Mouse (Mus musculus): ENCODE measurements around the gene Zfp148. TPM values are rescaled to one million over a fixed set of nuclear protein-coding genes. Genes with fewer than 3 reads are reported as not detected.
"Not testable (repeated sequence)": the region's sequence is repeated elsewhere in the genome, so short reads cannot be mapped to it uniquely, and the experiment has no call there.

Gene Zfp148
- polyA plus RNA-seq, 1 experiment from 2014 or later, result 55.3 TPM

- Histone ChIP-seq H3K4me1 (replicated peaks) (peaks cover 12% of the 10 kb centered on the region; the same call in 1 of the 2 replicates), H3K27ac (no peak overlapping the region), H3K36me3 (no peaks in the 10 kb centered on the region), H3K4me3 (replicated peaks) (no peak overlapping the region), H3K9ac (no peak overlapping the region), H3K27me3 (replicated peaks) (no peaks in the 10 kb centered on the region), H3K4me2 (replicated peaks) (no peak overlapping the region), H3K9me3 (no peaks in the 10 kb centered on the region)
- no peak for ATAC-seq
- WGBS, result 90% methylated on average over 3 of the region's 3 CpGs
Measured at GRCm38 (mm10) chr16:33383584-33383983, 2.9 kb downstream of the Zfp148 start.

GRCm38 (mm10) chr16:33384057-33384456 is 3.4 kb downstream of the Zfp148 start:
- H3K27ac ChIP-seq; H3K27me3 ChIP-seq (replicated peaks); H3K36me3 ChIP-seq; ATAC-seq; H3K9ac ChIP-seq; H3K9me3 ChIP-seq; H3K4me3 ChIP-seq (replicated peaks); H3K4me2 ChIP-seq (replicated peaks): not testable (repeated sequence)
- WGBS, result 90% methylated on average over 2 of the region's 2 CpGs
- peaks cover 12% of the 10 kb centered on the region; the same call in 1 of the 2 replicates for H3K4me1 ChIP-seq (replicated peaks)

GRCm38 (mm10) chr16:33387013-33387412 is 6.4 kb downstream of the Zfp148 start:
- H3K4me1 ChIP-seq (replicated peaks), result peaks cover 9% of the 10 kb centered on the region; the same call in 1 of the 2 replicates
- no peaks in the 10 kb centered on the region for H3K36me3 ChIP-seq
- no peak overlapping the region for H3K9ac ChIP-seq
- WGBS, result 59% methylated on average over 2 of the region's 2 CpGs
- no peaks in the 10 kb centered on the region for H3K27me3 ChIP-seq (replicated peaks)
- no peak for ATAC-seq
- H3K9me3 ChIP-seq, result no peaks in the 10 kb centered on the region
- H3K27ac ChIP-seq, result no peak overlapping the region
- no peak overlapping the region for H3K4me2 ChIP-seq (replicated peaks)
- no peak overlapping the region for H3K4me3 ChIP-seq (replicated peaks)

- WGBS, result 93% methylated on average over 2 of the region's 2 CpGs
Measured at GRCm38 (mm10) chr16:33387420-33387819, 6.8 kb downstream of the Zfp148 start.

GRCm38 (mm10) chr16:33399913-33400782 is 19.5 kb downstream of the Zfp148 start:
- peak overlapping the region; percentile 42 for H3K4me3 ChIP-seq (replicated peaks)
- H3K36me3 ChIP-seq, result no peaks in the 10 kb centered on the region
- peak overlapping the region; percentile 62 for H3K27ac ChIP-seq
- no peaks in the 10 kb centered on the region for H3K27me3 ChIP-seq (replicated peaks)
- peak; percentile 94 for ATAC-seq
- H3K4me1 ChIP-seq (replicated peaks), result peaks cover 16% of the 10 kb centered on the region
- WGBS, result 1% methylated on average over 28 of the region's 28 CpGs
- no peaks in the 10 kb centered on the region for H3K9me3 ChIP-seq
- H3K4me2 ChIP-seq (replicated peaks), result peak overlapping the region; percentile 71
- peak overlapping the region; percentile 38 for H3K9ac ChIP-seq

More at GRCm38 (mm10) chr16:33387420-33387819, 6.8 kb downstream of the Zfp148 start:
- Histone ChIP-seq H3K9me3 (no peaks in the 10 kb centered on the region), H3K4me3 (replicated peaks) (no peak overlapping the region), H3K36me3 (no peaks in the 10 kb centered on the region), H3K9ac (no peak overlapping the region), H3K27me3 (replicated peaks) (no peaks in the 10 kb centered on the region), H3K4me2 (replicated peaks) (no peak overlapping the region), H3K4me1 (replicated peaks) (peaks cover 7% of the 10 kb centered on the region; the same call in 1 of the 2 replicates), H3K27ac (no peak overlapping the region)
- no peak for ATAC-seq

GRCm38 (mm10) chr16:33400943-33401342 is 20.3 kb downstream of the Zfp148 start:
- no peak for ATAC-seq
- 52% methylated on average over 4 of the region's 4 CpGs for WGBS
- no peak overlapping the region for H3K4me2 ChIP-seq (replicated peaks)
- H3K4me3 ChIP-seq (replicated peaks), result no peak overlapping the region
- no peaks in the 10 kb centered on the region for H3K36me3 ChIP-seq
- H3K27ac ChIP-seq, result no peak overlapping the region
- no peak overlapping the region for H3K9ac ChIP-seq
- H3K4me1 ChIP-seq (replicated peaks), result peaks cover 16% of the 10 kb centered on the region
- no peaks in the 10 kb centered on the region for H3K9me3 ChIP-seq
- H3K27me3 ChIP-seq (replicated peaks), result no peaks in the 10 kb centered on the region

- Histone ChIP-seq H3K4me2 (replicated peaks) (no peak overlapping the region), H3K27me3 (replicated peaks) (no peaks in the 10 kb centered on the region), H3K36me3 (no peaks in the 10 kb centered on the region), H3K4me1 (replicated peaks) (peaks cover 16% of the 10 kb centered on the region), H3K9me3 (no peaks in the 10 kb centered on the region), H3K9ac (no peak overlapping the region), H3K27ac (no peak overlapping the region), H3K4me3 (replicated peaks) (no peak overlapping the region)
- no peak for ATAC-seq
- 68% methylated on average over 2 of the region's 2 CpGs for WGBS
Measured at GRCm38 (mm10) chr16:33403258-33403657, 22.6 kb downstream of the Zfp148 start.

- H3K9ac ChIP-seq, result no peak overlapping the region
- WGBS, result 81% methylated on average over 3 of the region's 3 CpGs
- no peaks in the 10 kb centered on the region for H3K9me3 ChIP-seq
- H3K4me2 ChIP-seq (replicated peaks), result no peak overlapping the region
- H3K36me3 ChIP-seq, result no peaks in the 10 kb centered on the region
- H3K4me3 ChIP-seq (replicated peaks), result no peak overlapping the region
- ATAC-seq, result no peak
- no peaks in the 10 kb centered on the region for H3K27me3 ChIP-seq (replicated peaks)
- H3K4me1 ChIP-seq (replicated peaks), result peaks cover 16% of the 10 kb centered on the region
- no peak overlapping the region for H3K27ac ChIP-seq
Measured at GRCm38 (mm10) chr16:33404055-33404454, 23.4 kb downstream of the Zfp148 start.

GRCm38 (mm10) chr16:33405487-33405886 is 24.9 kb downstream of the Zfp148 start:
- Histone ChIP-seq H3K4me2 (replicated peaks) (no peak overlapping the region), H3K27ac (no peak overlapping the region)
- WGBS, result 85% methylated on average over 4 of the region's 4 CpGs

GRCm38 (mm10) chr16:33410151-33410550 is 29.5 kb downstream of the Zfp148 start:
- H3K4me2 ChIP-seq (replicated peaks), result no peak overlapping the region
- H3K27me3 ChIP-seq (replicated peaks), result no peaks in the 10 kb centered on the region
- H3K4me3 ChIP-seq (replicated peaks), result no peak overlapping the region
- no peaks in the 10 kb centered on the region for H3K36me3 ChIP-seq
- H3K9ac ChIP-seq, result no peak overlapping the region
- H3K4me1 ChIP-seq (replicated peaks), result 0 out of 2 replicates have a peak, but pooled peaks cover 4% of the 10 kb centered on the region
- WGBS, result 84% methylated on average over 2 of the region's 2 CpGs
- ATAC-seq, result no peak
- no peak overlapping the region for H3K27ac ChIP-seq
- H3K9me3 ChIP-seq, result no peaks in the 10 kb centered on the region

More at GRCm38 (mm10) chr16:33405487-33405886, 24.9 kb downstream of the Zfp148 start:
- Histone ChIP-seq H3K27me3 (replicated peaks) (no peaks in the 10 kb centered on the region), H3K36me3 (no peaks in the 10 kb centered on the region), H3K9me3 (no peaks in the 10 kb centered on the region), H3K4me3 (replicated peaks) (no peak overlapping the region), H3K9ac (no peak overlapping the region), H3K4me1 (replicated peaks) (peaks cover 11% of the 10 kb centered on the region; the same call in 1 of the 2 replicates)
- ATAC-seq, result no peak

GRCm38 (mm10) chr16:33410605-33411004 is 30.0 kb downstream of the Zfp148 start:
- no peaks in the 10 kb centered on the region for H3K9me3 ChIP-seq
- 82% methylated on average over 1 of the region's 1 CpGs for WGBS
- 0 out of 2 replicates have a peak, but pooled peaks cover 4% of the 10 kb centered on the region for H3K4me1 ChIP-seq (replicated peaks)
- H3K9ac ChIP-seq, result no peak overlapping the region
- H3K27me3 ChIP-seq (replicated peaks), result no peaks in the 10 kb centered on the region
- no peak overlapping the region for H3K4me3 ChIP-seq (replicated peaks)
- H3K4me2 ChIP-seq (replicated peaks), result no peak overlapping the region
- no peaks in the 10 kb centered on the region for H3K36me3 ChIP-seq
- no peak overlapping the region for H3K27ac ChIP-seq
- no peak for ATAC-seq

GRCm38 (mm10) chr16:33414191-33414590 is 33.6 kb downstream of the Zfp148 start:
- WGBS, result 81% methylated on average over 5 of the region's 5 CpGs
- H3K36me3 ChIP-seq, result no peaks in the 10 kb centered on the region
- H3K9ac ChIP-seq, result no peak overlapping the region
- no peak overlapping the region for H3K4me2 ChIP-seq (replicated peaks)
- ATAC-seq, result no peak
- no peaks in the 10 kb centered on the region for H3K27me3 ChIP-seq (replicated peaks)
- H3K4me3 ChIP-seq (replicated peaks), result no peak overlapping the region
- H3K9me3 ChIP-seq, result no peaks in the 10 kb centered on the region
- no peak overlapping the region for H3K27ac ChIP-seq
- 0 out of 2 replicates have a peak, but pooled peaks cover 6% of the 10 kb centered on the region for H3K4me1 ChIP-seq (replicated peaks)
